Mouse (Mus musculus): Measurements from ENCODE around the gene Ap1m2.

GRCm38 (mm10) chr9:21315421-21315820, 3.3 kb upstream of the Ap1m2 start:
- no peak for TF ChIP-seq CTCF (IDR thresholded peaks at IDR 0.05; ENCODE audit: control insufficient read depth, insufficient read depth, insufficient read length)
- TF ChIP-seq MYOD1 (IDR thresholded peaks at IDR 0.05; ENCODE audit: control insufficient read depth, insufficient read length, low read depth) = no peak
- no peak for TF ChIP-seq MYOG (IDR thresholded peaks at IDR 0.05; ENCODE audit: control insufficient read depth, extremely low read depth, insufficient read length)
- no peak for TF ChIP-seq MAX (IDR thresholded peaks at IDR 0.05)
- TF ChIP-seq FOSL1 (IDR thresholded peaks at IDR 0.05; ENCODE audit: insufficient read depth, low read length, poor library complexity, severe bottlenecking) = no peak
- no peak for TF ChIP-seq USF1 (IDR thresholded peaks at IDR 0.05; ENCODE audit: low read depth)
- TF ChIP-seq CEBPB (IDR thresholded peaks at IDR 0.05; ENCODE audit: low read depth) = no peak
